In genomic region chr4:88159256-88159655, GRCm38 (mm10) we compare ENCODE assay signal across 12 mouse cellular contexts.
"Had no signal": no experiment of that assay in that cellular context is flagged by ENCODE, and none has a peak within 500 bp of the region (broad histone marks: within the 10 kb centered on the region; RNA-seq: fewer than 3 reads in every experiment).

No protein-coding gene starts in this region.

- ATAC-seq: liver, postnatal 0 days; midbrain, embryonic 13.5 days had no signal

- H3K9ac ChIP-seq: kidney, embryonic 15.5 days; limb, embryonic 12.5 days; liver, embryonic 13.5 days; liver, postnatal 0 days; midbrain, embryonic 13.5 days had no signal

- H3K27ac ChIP-seq: kidney, embryonic 15.5 days; limb, embryonic 12.5 days; liver, embryonic 13.5 days; midbrain, embryonic 13.5 days had no signal

- DNase-seq: kidney, adult 18-20 months; kidney, postnatal 25 days; liver; liver, embryonic 13.5 days; liver, postnatal 0 days; right cerebral cortex, postnatal 4 days; spleen, adult 18-20 months; thymus, adult 18-20 months; thymus, postnatal 14 days had no signal

- H3K9me3 ChIP-seq: kidney, embryonic 15.5 days; limb, embryonic 12.5 days; liver, embryonic 13.5 days; midbrain, embryonic 13.5 days had no signal

- H3K4me2 ChIP-seq: kidney, embryonic 15.5 days; limb, embryonic 12.5 days; liver, embryonic 13.5 days; midbrain, embryonic 13.5 days had no signal

- H3K4me1 ChIP-seq: kidney, embryonic 15.5 days; liver, embryonic 13.5 days had no signal

- H3K36me3 ChIP-seq: kidney, embryonic 15.5 days; limb, embryonic 12.5 days; liver, embryonic 13.5 days; midbrain, embryonic 13.5 days had no signal

- H3K27me3 ChIP-seq: kidney, embryonic 15.5 days; limb, embryonic 12.5 days; liver, embryonic 13.5 days; midbrain, embryonic 13.5 days had no signal

- H3K4me3 ChIP-seq: kidney, embryonic 15.5 days; limb, embryonic 12.5 days; liver, embryonic 13.5 days; midbrain, embryonic 13.5 days had no signal
